Mouse (Mus musculus): ENCODE results near the gene Scube2.

The Scube2 gene

GRCm38 (mm10) chr7:109799168-109799567 is 66.3 kb downstream of the Scube2 start:
- no peak for DNase-seq (ENCODE audit: low spot score in 2 of 2)

- no peak for DNase-seq (ENCODE audit: low spot score in 2 of 2)
Measured at GRCm38 (mm10) chr7:109795564-109795963, 69.9 kb downstream of the Scube2 start.

GRCm38 (mm10) chr7:109794556-109794955 is 70.9 kb downstream of the Scube2 start:
- DNase-seq (ENCODE audit: low spot score in 2 of 2), result no peak

- peak in 1 of 2 experiments; percentile 56 for DNase-seq (ENCODE audit: low spot score in 2 of 2)
Measured at GRCm38 (mm10) chr7:109792759-109793158, 72.7 kb downstream of the Scube2 start.

- no peak for DNase-seq (ENCODE audit: low spot score in 2 of 2)
Measured at GRCm38 (mm10) chr7:109790818-109791217, 74.7 kb downstream of the Scube2 start.

- no peak for DNase-seq (ENCODE audit: low spot score in 2 of 2)
Measured at GRCm38 (mm10) chr7:109787860-109788259, 77.6 kb downstream of the Scube2 start.

GRCm38 (mm10) chr7:109783281-109783680 is 82.2 kb downstream of the Scube2 start:
- peak; percentile 40 to 42 for DNase-seq (ENCODE audit: low spot score in 2 of 2)

GRCm38 (mm10) chr7:109781470-109782203 is 83.8 kb downstream of the Scube2 start, which contains the start of gene Nrip3:
Gene Nrip3, minus strand, starts transcription at chr7:109782025.
- DNase-seq (ENCODE audit: low spot score in 2 of 2), result peak; percentile 91 to 92

- no peak for DNase-seq (ENCODE audit: low spot score in 2 of 2)
Measured at GRCm38 (mm10) chr7:109781087-109781469, 84.4 kb downstream of the Scube2 start.

- DNase-seq (ENCODE audit: low spot score in 2 of 2), result no peak
Measured at GRCm38 (mm10) chr7:109772251-109772650, 93.2 kb downstream of the Scube2 start.

GRCm38 (mm10) chr7:109768699-109769383 is 96.6 kb downstream of the Scube2 start:
- DNase-seq (ENCODE audit: low spot score in 2 of 2), result no peak

GRCm38 (mm10) chr7:109767575-109768350 is 97.7 kb downstream of the Scube2 start:
- DNase-seq (ENCODE audit: low spot score in 2 of 2), result no peak

- no peak for DNase-seq (ENCODE audit: low spot score in 2 of 2)
Measured at GRCm38 (mm10) chr7:109764009-109764408, 101.5 kb downstream of the Scube2 start.

- no peak for DNase-seq (ENCODE audit: low spot score in 2 of 2)
Measured at GRCm38 (mm10) chr7:109756291-109756690, 109.2 kb downstream of the Scube2 start.

GRCm38 (mm10) chr7:109754034-109754433 is 111.4 kb downstream of the Scube2 start:
- no peak for DNase-seq (ENCODE audit: low spot score in 2 of 2)

- DNase-seq (ENCODE audit: low spot score in 2 of 2), result peak; percentile 88 to 89
Measured at GRCm38 (mm10) chr7:109752008-109752925, 113.2 kb downstream of the Scube2 start, which contains the start of gene Tmem9b. Gene Tmem9b, minus strand, starts transcription at chr7:109752875.

- DNase-seq (ENCODE audit: low spot score in 2 of 2), result no peak
Measured at GRCm38 (mm10) chr7:109751427-109752007, 114.0 kb downstream of the Scube2 start.

Measured in right cerebral cortex, postnatal 10 days (tissue).